Mouse (Mus musculus) cerebellum, postnatal 25 days (tissue): ENCODE measurements around the gene Colec11.
A peak's percentile ranks its signal among the peaks of the same experiment; 100 is the strongest.

Experiments
- DNase-seq, 2 experiments: peaks; one replicate each; pipeline ENCODE4 v3.0.0; 2021; ENCODE audit warnings: mixed read lengths in 2 of 2

Colec11 gene

GRCm38 (mm10) chr12:28623195-28623594 lies at the start of gene Colec11:
Gene Colec11 (minus strand): TSS chr12:28623377.
- DNase-seq: no peak

- no peak for DNase-seq
Observed at GRCm38 (mm10) chr12:28667287-28667686, 44.1 kb upstream of the Colec11 start.

- DNase-seq: no peak
Observed at GRCm38 (mm10) chr12:28666734-28667133, 43.6 kb upstream of the Colec11 start.

GRCm38 (mm10) chr12:28662628-28663027 lies 39.5 kb upstream of the Colec11 start:
- DNase-seq: no peak

- DNase-seq: peak; percentile 91 to 95
Observed at GRCm38 (mm10) chr12:28649141-28650110, 26.2 kb upstream of the Colec11 start, which contains the start of gene Rnaseh1. Gene Rnaseh1 (plus strand): TSS chr12:28649602.

GRCm38 (mm10) chr12:28638778-28639177 lies 15.6 kb upstream of the Colec11 start:
- no peak for DNase-seq

- DNase-seq: no peak
Observed at GRCm38 (mm10) chr12:28636543-28636942, 13.4 kb upstream of the Colec11 start.

GRCm38 (mm10) chr12:28635535-28636476 lies 12.6 kb upstream of the Colec11 start, which contains the start of gene Rps7:
Gene Rps7 (minus strand): TSS chr12:28635953.
- DNase-seq: peak; percentile 94

GRCm38 (mm10) chr12:28635058-28635534 lies 11.9 kb upstream of the Colec11 start:
- no peak for DNase-seq

- DNase-seq: no peak
Observed at GRCm38 (mm10) chr12:28628436-28628835, 5.3 kb upstream of the Colec11 start.

GRCm38 (mm10) chr12:28627092-28627491 lies 3.9 kb upstream of the Colec11 start:
- DNase-seq: no peak

GRCm38 (mm10) chr12:28625407-28625806 lies 2.2 kb upstream of the Colec11 start:
- no peak for DNase-seq

- no peak for DNase-seq
Observed at GRCm38 (mm10) chr12:28624251-28624650, 1.1 kb upstream of the Colec11 start.

GRCm38 (mm10) chr12:28622641-28623040 lies 536 bp downstream of the Colec11 start:
- no peak for DNase-seq

- DNase-seq: no peak
Observed at GRCm38 (mm10) chr12:28622167-28622532, 1.0 kb downstream of the Colec11 start.

GRCm38 (mm10) chr12:28621451-28622166 lies 1.6 kb downstream of the Colec11 start:
- no peak for DNase-seq

GRCm38 (mm10) chr12:28617297-28617696 lies 5.9 kb downstream of the Colec11 start:
- no peak for DNase-seq

- DNase-seq: no peak
Observed at GRCm38 (mm10) chr12:28614401-28614800, 8.8 kb downstream of the Colec11 start.

GRCm38 (mm10) chr12:28612391-28612790 lies 10.8 kb downstream of the Colec11 start:
- DNase-seq: no peak

- DNase-seq: peak; percentile 55
Observed at GRCm38 (mm10) chr12:28607546-28608305, 15.5 kb downstream of the Colec11 start.

- peak; percentile 30 to 58 for DNase-seq
Observed at GRCm38 (mm10) chr12:28603494-28603893, 19.7 kb downstream of the Colec11 start.
